ENCODE assay signal across 8 mouse cellular contexts in genomic region chr2:118529466-118530181, GRCm38 (mm10). TPM values are rescaled to one million over a fixed set of nuclear protein-coding genes. Genes with fewer than 3 reads are reported as not detected.
DNase-seq lines count a peak whose midpoint lies in the region; ATAC-seq and TF ChIP-seq lines count a peak whose summit lies in the region.

No protein-coding gene starts in this region.

- WGBS in forebrain, embryonic 10.5 days = 2% methylated on average over 7 of the region's 7 CpGs
- WGBS in forebrain, embryonic 15.5 days = 14% methylated on average over 7 of the region's 7 CpGs
- WGBS in intestine, postnatal 0 days = 48% methylated on average over 7 of the region's 7 CpGs
- WGBS in liver, embryonic 16.5 days (ENCODE audit: insufficient replicate concordance) = 57% methylated on average over 7 of the region's 7 CpGs
- WGBS in stomach, embryonic 14.5 days = 28% methylated on average over 7 of the region's 7 CpGs

- H3K36me3 ChIP-seq in forebrain, embryonic 10.5 days (replicated peaks) = peaks cover 10% of the 10 kb centered on the region
- no peaks in the 10 kb centered on the region for H3K36me3 ChIP-seq in forebrain, embryonic 15.5 days
- 0 out of 2 replicates have a peak, but pooled peaks cover 5% of the 10 kb centered on the region for H3K36me3 ChIP-seq in intestine, postnatal 0 days (ENCODE audit: control insufficient read depth, insufficient read depth)
- no peaks in the 10 kb centered on the region for H3K36me3 ChIP-seq in liver, embryonic 16.5 days (ENCODE audit: control insufficient read depth, insufficient read depth)
- H3K36me3 ChIP-seq in stomach, embryonic 14.5 days (ENCODE audit: control insufficient read depth, insufficient read depth, low read length) = peaks cover 4% of the 10 kb centered on the region; the same call in 1 of the 2 replicates

- no peak for ATAC-seq in forebrain, embryonic 15.5 days (replicated peaks)
- peak; percentile 23; the same call in 1 of the 2 replicates for ATAC-seq in intestine, postnatal 0 days
- ATAC-seq in liver, embryonic 16.5 days (ENCODE audit: low read depth) = peak; percentile 87
- peak; percentile 39; the same call in 1 of the 2 replicates for ATAC-seq in stomach, embryonic 14.5 days (ENCODE audit: insufficient number of reproducible peaks, insufficient read depth, low FRiP score, low read depth)

- H3K4me2 ChIP-seq in forebrain, embryonic 15.5 days (replicated peaks) = no peak overlapping the region
- H3K4me2 ChIP-seq in intestine, postnatal 0 days (replicated peaks; ENCODE audit: low read depth) = no peak overlapping the region
- H3K4me2 ChIP-seq in liver, embryonic 16.5 days (ENCODE audit: low read depth, low read length) = no peak overlapping the region
- no peak overlapping the region for H3K4me2 ChIP-seq in stomach, embryonic 14.5 days (replicated peaks; ENCODE audit: low read depth, low read length)

- H3K27me3 ChIP-seq in forebrain, embryonic 10.5 days (ENCODE audit: poor library complexity, severe bottlenecking) = peaks cover 8% of the 10 kb centered on the region; the same call in 1 of the 2 replicates
- H3K27me3 ChIP-seq in forebrain, embryonic 15.5 days = no peaks in the 10 kb centered on the region
- H3K27me3 ChIP-seq in intestine, postnatal 0 days (replicated peaks; ENCODE audit: control insufficient read depth, insufficient read depth, low read length) = no peaks in the 10 kb centered on the region
- no peaks in the 10 kb centered on the region for H3K27me3 ChIP-seq in liver, embryonic 16.5 days (ENCODE audit: control insufficient read depth, insufficient read depth, low read depth, low read length)
- no peaks in the 10 kb centered on the region for H3K27me3 ChIP-seq in stomach, embryonic 14.5 days (ENCODE audit: control insufficient read depth, insufficient read depth, low read length)

- 0 out of 2 replicates have a peak, but pooled peaks have one; percentile 15 for TF ChIP-seq CTCF in intestine, postnatal 0 days (IDR thresholded peaks at IDR 0.05; ENCODE audit: low read depth)

- peaks cover 67% of the 10 kb centered on the region for H3K4me1 ChIP-seq in forebrain, embryonic 10.5 days
- H3K4me1 ChIP-seq in forebrain, embryonic 15.5 days = peaks cover 29% of the 10 kb centered on the region
- no peaks in the 10 kb centered on the region for H3K4me1 ChIP-seq in intestine, postnatal 0 days (replicated peaks; ENCODE audit: control insufficient read depth, insufficient read depth, low read length)
- H3K4me1 ChIP-seq in liver, embryonic 16.5 days (ENCODE audit: control insufficient read depth, low read depth, low read length) = peaks cover 6% of the 10 kb centered on the region
- H3K4me1 ChIP-seq in stomach, embryonic 14.5 days (ENCODE audit: control insufficient read depth, insufficient read depth, low read length) = peaks cover 41% of the 10 kb centered on the region

- peak overlapping the region; percentile 32 for H3K4me3 ChIP-seq in forebrain, embryonic 10.5 days
- H3K4me3 ChIP-seq in forebrain, embryonic 15.5 days = no peak overlapping the region
- no peak overlapping the region for H3K4me3 ChIP-seq in intestine, postnatal 0 days (ENCODE audit: low read depth, low read length)
- no peak overlapping the region for H3K4me3 ChIP-seq in liver, embryonic 16.5 days (ENCODE audit: low read depth, low read length)
- H3K4me3 ChIP-seq in stomach, embryonic 14.5 days (ENCODE audit: low read depth, low read length) = no peak overlapping the region

- no peak overlapping the region for H3K9ac ChIP-seq in forebrain, embryonic 15.5 days (replicated peaks)
- no peak overlapping the region for H3K9ac ChIP-seq in intestine, postnatal 0 days (ENCODE audit: low read depth, low read length)
- H3K9ac ChIP-seq in liver, embryonic 16.5 days (ENCODE audit: low read depth, low read length) = peak overlapping the region; percentile 2; the same call in 1 of the 2 replicates
- no peak overlapping the region for H3K9ac ChIP-seq in stomach, embryonic 14.5 days (replicated peaks; ENCODE audit: low read depth, low read length)

- no peaks in the 10 kb centered on the region for H3K9me3 ChIP-seq in forebrain, embryonic 10.5 days
- no peaks in the 10 kb centered on the region for H3K9me3 ChIP-seq in forebrain, embryonic 15.5 days
- H3K9me3 ChIP-seq in intestine, postnatal 0 days (ENCODE audit: control insufficient read depth) = no peaks in the 10 kb centered on the region
- no peaks in the 10 kb centered on the region for H3K9me3 ChIP-seq in liver, embryonic 16.5 days (replicated peaks; ENCODE audit: control insufficient read depth, low read length)
- H3K9me3 ChIP-seq in stomach, embryonic 14.5 days (ENCODE audit: control insufficient read depth, low read depth, low read length) = no peaks in the 10 kb centered on the region

- H3K27ac ChIP-seq in forebrain, embryonic 10.5 days = peak overlapping the region; percentile 89
- no peak overlapping the region; the same call in 1 of the 2 replicates for H3K27ac ChIP-seq in forebrain, embryonic 15.5 days (replicated peaks)
- H3K27ac ChIP-seq in intestine, postnatal 0 days (ENCODE audit: low read depth, low read length) = no peak overlapping the region; the same call in 1 of the 2 replicates
- peak overlapping the region; percentile 68 for H3K27ac ChIP-seq in liver, embryonic 16.5 days (ENCODE audit: low read length)
- H3K27ac ChIP-seq in stomach, embryonic 14.5 days (ENCODE audit: low read length) = peak overlapping the region; percentile 39; the same call in 1 of the 2 replicates

- peak; percentile 73 for DNase-seq in forebrain, embryonic 10.5 days (ENCODE audit: extremely low spot score, low spot score)
- DNase-seq in heart, adult 18-20 months = peak; percentile 88 to 92
- DNase-seq in layer of hippocampus, postnatal 14 days (ENCODE audit: low spot score in 2 of 2) = no peak
- no peak for DNase-seq in spleen, adult 12 weeks (ENCODE audit: low spot score)

RNA-seq across cellular contexts. Expression of gene Bmf, which starts 19.9 kb away (rescaled TPM):
- polyA plus RNA-seq in forebrain, embryonic 10.5 days (2016; fragmentation: Nextera tagmentation; extraction: Ambion mirVana) = 3.8 and 4.5 TPM in 2 replicates
- polyA plus RNA-seq in forebrain, embryonic 15.5 days (2015; fragmentation: Nextera tagmentation; extraction: Ambion mirVana) = 1.3 and 1.8 TPM in 2 replicates
- 1 to 10 TPM; 5.2 to 5.4 TPM for total RNA-seq in heart, adult 18-20 months (2021)
- polyA plus RNA-seq in intestine, postnatal 0 days (2015; fragmentation: Nextera tagmentation; extraction: Ambion mirVana) = 1.4 and 1.7 TPM in 2 replicates
- 0.59 and 0.62 TPM in 2 replicates for polyA plus RNA-seq in liver, embryonic 16.5 days (2015; fragmentation: Nextera tagmentation; extraction: Ambion mirVana)
- polyA plus RNA-seq in stomach, embryonic 14.5 days (2014; fragmentation: Nextera tagmentation; extraction: Ambion mirVana) = 7.7 and 8.2 TPM in 2 replicates
- 1 to 10 TPM; 5.2 to 6.7 TPM for total RNA-seq in layer of hippocampus, postnatal 14 days (2021)

RNA-seq across cellular contexts. Expression of gene Srp14, which starts 50.1 kb away (rescaled TPM):
- 238 and 240 TPM in 2 replicates for polyA plus RNA-seq in forebrain, embryonic 10.5 days (2016; fragmentation: Nextera tagmentation; extraction: Ambion mirVana)
- polyA plus RNA-seq in forebrain, embryonic 15.5 days (2015; fragmentation: Nextera tagmentation; extraction: Ambion mirVana) = 332 and 333 TPM in 2 replicates
- total RNA-seq in heart, adult 18-20 months (2021) = 100 to 1,000 TPM; 131 to 136 TPM
- 164 and 168 TPM in 2 replicates for polyA plus RNA-seq in intestine, postnatal 0 days (2015; fragmentation: Nextera tagmentation; extraction: Ambion mirVana)
- polyA plus RNA-seq in liver, embryonic 16.5 days (2015; fragmentation: Nextera tagmentation; extraction: Ambion mirVana) = 85.3 and 92.3 TPM in 2 replicates
- polyA plus RNA-seq in stomach, embryonic 14.5 days (2014; fragmentation: Nextera tagmentation; extraction: Ambion mirVana) = 221 and 226 TPM in 2 replicates
- 100 to 1,000 TPM; 169 to 184 TPM for total RNA-seq in layer of hippocampus, postnatal 14 days (2021)

Comparison
In these comparisons a context has a peak if more than half of its experiments do, and no peak if none do; other contexts are left out.
1. H3K27ac ChIP-seq: peak in forebrain, embryonic 10.5 days (single experiment), liver, embryonic 16.5 days (single experiment) and stomach, embryonic 14.5 days (single experiment); none in forebrain, embryonic 15.5 days (single experiment) and intestine, postnatal 0 days (single experiment).
2. DNase-seq: peak in forebrain, embryonic 10.5 days (single experiment) and heart, adult 18-20 months (2 of 2); none in layer of hippocampus, postnatal 14 days (0 of 2) and spleen, adult 12 weeks (single experiment).